Mouse (Mus musculus) spleen, adult 2 months (tissue): ENCODE measurements around the gene Gm3409.

Experiments
- CTCF ChIP-seq: fragments of 200-500 bp; IDR thresholded peaks from 2 replicates; pipeline ENCODE4 v1.5.1; 2011; ENCODE audit warnings: mild to moderate bottlenecking, inconsistent platforms; ENCODE audit not compliant: insufficient read depth, insufficient read length, insufficient replicate concordance; ENCODE audit errors: extremely low read depth
- POLR2A ChIP-seq: fragments of 200-500 bp; IDR thresholded peaks from 2 replicates; pipeline ENCODE4 v1.6.1; 2011; ENCODE audit warnings: low read depth, low read length, inconsistent platforms

GRCm38 (mm10) chr5:146585307-146585651, 47.8 kb downstream of the Gm3409 start:
- TF ChIP-seq CTCF (no peak), POLR2A (no peak)
